Mouse (Mus musculus): ENCODE data around the gene 4930524B15Rik. TPM values are rescaled to one million over a fixed set of nuclear protein-coding genes. Genes with fewer than 3 reads are reported as not detected.

Gene 4930524B15Rik
- polyA plus RNA-seq, 1 experiment: 0.12 TPM

GRCm38 (mm10) chr11:32013014-32013427 is 47.6 kb downstream of the 4930524B15Rik start:
- Histone ChIP-seq H3K27ac (ENCODE audit: control insufficient read depth, insufficient read depth, low read length) (peak overlapping the region; percentile 64), H3K4me1 (replicated peaks; ENCODE audit: control insufficient read depth, insufficient read depth, low read length) (peaks cover 59% of the 10 kb centered on the region), H3K27me3 (ENCODE audit: control insufficient read depth, insufficient read depth, low read length) (no peaks in the 10 kb centered on the region), H3K4me3 (ENCODE audit: control insufficient read depth, insufficient read depth, low read length) (no peak overlapping the region), H3K36me3 (ENCODE audit: control insufficient read depth, insufficient read depth, low read length) (peaks cover 19% of the 10 kb centered on the region)
- 22% methylated on average over 4 of the region's 4 CpGs for WGBS
- DNase-seq: no peak
- TF ChIP-seq CTCF (IDR thresholded peaks at IDR 0.05; ENCODE audit: borderline replicate concordance, control insufficient read depth, extremely low read depth, insufficient read depth, low read length, poor library complexity) (no peak), POLR2A (IDR thresholded peaks at IDR 0.05; ENCODE audit: control insufficient read depth, extremely low read depth, insufficient read depth, low read length, poor library complexity) (no peak)

DNA sequence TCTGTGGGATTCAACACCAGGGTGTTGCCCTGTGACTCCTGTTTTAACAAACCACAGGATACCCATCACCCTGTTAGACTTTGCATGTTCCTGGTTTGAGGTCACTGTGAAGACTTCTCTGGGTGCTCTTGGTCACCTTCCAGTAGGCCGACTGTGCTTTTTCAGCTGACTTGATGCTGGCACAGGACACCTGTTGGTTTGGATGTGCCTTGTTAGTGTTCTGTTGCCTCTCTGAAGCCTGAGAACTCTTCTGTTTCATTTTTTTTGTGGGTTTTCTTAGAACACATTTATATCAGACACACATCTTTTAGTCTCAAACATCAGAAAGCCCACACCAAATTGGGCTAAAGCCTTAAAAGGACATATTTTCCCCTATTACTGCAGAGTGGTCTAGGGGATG is 48.2 kb downstream of the 4930524B15Rik start:
- Histone ChIP-seq H3K36me3 (ENCODE audit: control insufficient read depth, insufficient read depth, low read length) (peaks cover 25% of the 10 kb centered on the region), H3K4me1 (replicated peaks; ENCODE audit: control insufficient read depth, insufficient read depth, low read length) (peaks cover 57% of the 10 kb centered on the region), H3K27me3 (ENCODE audit: control insufficient read depth, insufficient read depth, low read length) (no peaks in the 10 kb centered on the region), H3K27ac (ENCODE audit: control insufficient read depth, insufficient read depth, low read length) (peak overlapping the region; percentile 64), H3K4me3 (ENCODE audit: control insufficient read depth, insufficient read depth, low read length) (no peak overlapping the region)
- DNase-seq: no peak
- 4% methylated on average over 1 of the region's 1 CpGs for WGBS
- TF ChIP-seq POLR2A (IDR thresholded peaks at IDR 0.05; ENCODE audit: control insufficient read depth, extremely low read depth, insufficient read depth, low read length, poor library complexity): no peak
- no peak for TF ChIP-seq CTCF (IDR thresholded peaks at IDR 0.05; ENCODE audit: borderline replicate concordance, control insufficient read depth, extremely low read depth, insufficient read depth, low read length, poor library complexity)

DNA sequence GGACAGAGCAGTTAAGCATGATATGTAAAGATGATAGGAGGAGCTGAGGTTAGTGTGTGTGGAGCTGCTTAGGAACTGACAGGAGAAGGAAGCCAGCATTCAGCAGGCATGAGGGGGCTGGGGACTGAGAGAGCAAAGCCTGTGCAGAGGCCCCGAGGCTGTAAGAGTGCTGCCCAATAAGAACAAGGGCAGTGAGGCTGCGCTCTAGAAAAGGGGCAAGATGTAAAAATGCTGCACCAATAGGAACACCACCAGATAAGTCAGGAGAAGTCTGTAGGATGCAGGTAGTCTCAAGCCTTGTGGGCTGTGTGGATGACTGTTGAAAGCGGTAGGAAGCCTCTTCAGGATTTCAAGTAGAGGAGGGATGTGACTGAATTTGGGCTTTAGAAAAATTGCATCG is 52.8 kb downstream of the 4930524B15Rik start:
- Histone ChIP-seq H3K36me3 (ENCODE audit: control insufficient read depth, insufficient read depth, low read length) (peaks cover 42% of the 10 kb centered on the region), H3K4me1 (replicated peaks; ENCODE audit: control insufficient read depth, insufficient read depth, low read length) (peaks cover 54% of the 10 kb centered on the region), H3K27me3 (ENCODE audit: control insufficient read depth, insufficient read depth, low read length) (no peaks in the 10 kb centered on the region), H3K4me3 (ENCODE audit: control insufficient read depth, insufficient read depth, low read length) (no peak overlapping the region), H3K27ac (ENCODE audit: control insufficient read depth, insufficient read depth, low read length) (no peak overlapping the region)
- no peak for DNase-seq
- WGBS: 61% methylated on average over 4 of the region's 4 CpGs
- TF ChIP-seq CTCF (IDR thresholded peaks at IDR 0.05; ENCODE audit: borderline replicate concordance, control insufficient read depth, extremely low read depth, insufficient read depth, low read length, poor library complexity) (no peak), POLR2A (IDR thresholded peaks at IDR 0.05; ENCODE audit: control insufficient read depth, extremely low read depth, insufficient read depth, low read length, poor library complexity) (no peak)

GRCm38 (mm10) chr11:32020031-32020965 is 54.9 kb downstream of the 4930524B15Rik start:
- 13% methylated on average over 8 of the region's 8 CpGs for WGBS
- peaks cover 39% of the 10 kb centered on the region for H3K4me1 ChIP-seq (replicated peaks; ENCODE audit: control insufficient read depth, insufficient read depth, low read length)
- peak; percentile 16 for DNase-seq
- TF ChIP-seq CTCF (IDR thresholded peaks at IDR 0.05; ENCODE audit: borderline replicate concordance, control insufficient read depth, extremely low read depth, insufficient read depth, low read length, poor library complexity): no peak
- no peak for TF ChIP-seq POLR2A (IDR thresholded peaks at IDR 0.05; ENCODE audit: control insufficient read depth, extremely low read depth, insufficient read depth, low read length, poor library complexity)
- peak overlapping the region; percentile 50 for H3K27ac ChIP-seq (ENCODE audit: control insufficient read depth, insufficient read depth, low read length)
- H3K4me3 ChIP-seq (ENCODE audit: control insufficient read depth, insufficient read depth, low read length): no peak overlapping the region
- peaks cover 47% of the 10 kb centered on the region for H3K36me3 ChIP-seq (ENCODE audit: control insufficient read depth, insufficient read depth, low read length)
- no peaks in the 10 kb centered on the region for H3K27me3 ChIP-seq (ENCODE audit: control insufficient read depth, insufficient read depth, low read length)

- DNase-seq: no peak
- H3K27ac ChIP-seq (ENCODE audit: control insufficient read depth, insufficient read depth, low read length): no peak overlapping the region
- H3K36me3 ChIP-seq (ENCODE audit: control insufficient read depth, insufficient read depth, low read length): peaks cover 13% of the 10 kb centered on the region; the same call in 1 of the 2 replicates
- peaks cover 29% of the 10 kb centered on the region for H3K4me1 ChIP-seq (replicated peaks; ENCODE audit: control insufficient read depth, insufficient read depth, low read length)
- TF ChIP-seq CTCF (IDR thresholded peaks at IDR 0.05; ENCODE audit: borderline replicate concordance, control insufficient read depth, extremely low read depth, insufficient read depth, low read length, poor library complexity): no peak
- TF ChIP-seq POLR2A (IDR thresholded peaks at IDR 0.05; ENCODE audit: control insufficient read depth, extremely low read depth, insufficient read depth, low read length, poor library complexity): no peak
- 93% methylated on average over 5 of the region's 5 CpGs for WGBS
- H3K4me3 ChIP-seq (ENCODE audit: control insufficient read depth, insufficient read depth, low read length): no peak overlapping the region
- H3K27me3 ChIP-seq (ENCODE audit: control insufficient read depth, insufficient read depth, low read length): no peaks in the 10 kb centered on the region
Measured at GRCm38 (mm10) chr11:32026634-32027033, 61.2 kb downstream of the 4930524B15Rik start.

DNA sequence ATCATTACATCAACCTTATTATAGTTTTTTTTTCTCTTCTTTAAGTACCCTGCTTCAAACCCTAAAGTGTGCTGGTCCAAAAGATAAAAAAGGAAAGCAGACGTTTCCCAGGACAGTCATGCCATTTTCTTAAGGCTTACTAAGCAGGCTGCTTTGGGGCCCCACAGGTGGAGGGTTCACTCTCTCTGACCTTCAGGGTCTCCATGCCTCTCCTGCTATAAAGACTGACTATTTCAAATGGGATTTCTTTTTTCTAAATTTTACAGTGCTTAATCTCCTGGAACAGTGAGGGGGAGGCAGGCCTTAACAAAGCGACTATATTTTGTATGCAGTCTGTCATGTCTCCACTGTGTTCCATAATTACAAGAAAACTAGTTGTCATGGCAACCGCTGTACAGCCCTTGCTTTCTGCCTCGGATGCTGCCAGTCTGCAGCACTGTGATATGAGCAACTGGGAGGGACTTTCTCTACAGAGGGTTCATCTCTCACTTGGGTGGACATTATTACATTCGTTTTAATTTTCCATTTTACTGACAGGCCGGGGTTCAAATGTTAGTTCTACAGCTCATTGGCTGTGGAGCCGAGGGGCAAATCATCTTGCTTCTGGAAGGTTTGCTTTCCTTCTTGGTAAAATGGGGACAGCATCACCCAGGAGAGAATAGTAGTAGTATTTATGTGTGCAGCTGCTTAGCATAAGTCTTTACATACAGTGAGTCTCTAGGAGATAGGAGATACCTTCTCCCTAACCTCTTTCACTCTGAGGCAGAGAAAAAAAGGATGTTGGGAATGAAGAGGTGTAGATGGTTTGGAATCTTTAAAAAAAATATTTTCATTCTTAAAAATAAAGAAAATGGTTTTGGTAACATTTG is 62.3 kb downstream of the 4930524B15Rik start:
- DNase-seq: no peak
- TF ChIP-seq CTCF (IDR thresholded peaks at IDR 0.05; ENCODE audit: borderline replicate concordance, control insufficient read depth, extremely low read depth, insufficient read depth, low read length, poor library complexity): no peak
- TF ChIP-seq POLR2A (IDR thresholded peaks at IDR 0.05; ENCODE audit: control insufficient read depth, extremely low read depth, insufficient read depth, low read length, poor library complexity): no peak
- no peaks in the 10 kb centered on the region for H3K27me3 ChIP-seq (ENCODE audit: control insufficient read depth, insufficient read depth, low read length)
- H3K4me3 ChIP-seq (ENCODE audit: control insufficient read depth, insufficient read depth, low read length): no peak overlapping the region
- WGBS: 86% methylated on average over 7 of the region's 7 CpGs
- H3K27ac ChIP-seq (ENCODE audit: control insufficient read depth, insufficient read depth, low read length): no peak overlapping the region
- H3K36me3 ChIP-seq (ENCODE audit: control insufficient read depth, insufficient read depth, low read length): 0 out of 2 replicates have a peak, but pooled peaks cover 5% of the 10 kb centered on the region
- peaks cover 26% of the 10 kb centered on the region for H3K4me1 ChIP-seq (replicated peaks; ENCODE audit: control insufficient read depth, insufficient read depth, low read length)
